Mouse (Mus musculus) MEL (cell line): Measurements from ENCODE around the gene Inpp5d. TPM values are rescaled to one million over a fixed set of nuclear protein-coding genes. Genes with fewer than 3 reads are reported as not detected.
A peak's percentile ranks its signal among the peaks of the same experiment; 100 is the strongest.

Experiments
- DNase-seq: peaks from one replicate; pipeline ENCODE4 v3.0.0; 2011; ENCODE audit warnings: low read depth, low spot score
- H3K27ac ChIP-seq: 2 replicates; pipeline ENCODE4 v1.5.1; 2012; ENCODE audit warnings: low read depth, mild to moderate bottlenecking, control low read depth, low read length, moderate library complexity; ENCODE audit not compliant: control insufficient read depth
- H3K27me3 ChIP-seq, 2 experiments: fragments of 150-350 bp in 1 of 2; sonication (generic) in 1 of 2; 2 replicates each; pipeline ENCODE4 v1.6.1; 2012; ENCODE audit warnings: low read length in 2 of 2, mild to moderate bottlenecking in 2 of 2, improper control_type of control experiment in 1 of 2, moderate library complexity in 1 of 2; ENCODE audit not compliant: insufficient read depth in 2 of 2, control insufficient read depth in 1 of 2
- H3K36me3 ChIP-seq, 2 experiments: 2 replicates each; pipeline ENCODE4 v1.6.1; 2012 to 2014; ENCODE audit warnings: low read length in 2 of 2, improper control_type of control experiment in 1 of 2, inconsistent platforms in 1 of 2, mild to moderate bottlenecking in 1 of 2; ENCODE audit not compliant: insufficient read depth in 2 of 2, control insufficient read depth in 1 of 2
- H3K4me1 ChIP-seq, 2 experiments: fragments of 150-350 bp in 1 of 2; sonication (generic) in 1 of 2; 2 replicates each; pipeline ENCODE4 v1.6.1; 2012; ENCODE audit warnings: low read length in 2 of 2, improper control_type of control experiment in 1 of 2, mild to moderate bottlenecking in 1 of 2; ENCODE audit not compliant: insufficient read depth in 2 of 2, control insufficient read depth in 1 of 2
- H3K4me3 ChIP-seq, 2 experiments: fragments of 150-350 bp in 1 of 2; sonication (generic) in 1 of 2; 2 replicates each; pipeline ENCODE4 v1.5.1; 2012; ENCODE audit warnings: low read depth in 2 of 2, low read length in 2 of 2, mild to moderate bottlenecking in 2 of 2, moderate library complexity in 2 of 2, control low read depth in 1 of 2, improper control_type of control experiment in 1 of 2; ENCODE audit not compliant: control insufficient read depth in 1 of 2, insufficient read depth in 1 of 2
- H3K79me2 ChIP-seq: 2 replicates; pipeline ENCODE4 v1.6.1; 2012; ENCODE audit warnings: mild to moderate bottlenecking, low read length, moderate library complexity; ENCODE audit not compliant: control insufficient read depth, poor library complexity, insufficient read depth
- H3K9ac ChIP-seq: 2 replicates; pipeline ENCODE4 v1.6.1; 2012; ENCODE audit warnings: low read depth, mild to moderate bottlenecking, control low read depth, low read length, moderate library complexity; ENCODE audit not compliant: control insufficient read depth, poor library complexity, severe bottlenecking
- H3K9me3 ChIP-seq: fragments of 150-350 bp; sonication (generic); replicated peaks from 2 replicates; pipeline ENCODE4 v1.6.1; 2012; ENCODE audit warnings: mild to moderate bottlenecking, low read length, improper control_type of control experiment, moderate library complexity; ENCODE audit not compliant: insufficient read depth
- CHD1 ChIP-seq: IDR thresholded peaks from 2 replicates; pipeline ENCODE4 v1.6.1; 2012; ENCODE audit warnings: low read depth, mild to moderate bottlenecking, inconsistent platforms, low read length, improper control_type of control experiment
- CTCF ChIP-seq, 3 experiments: IDR thresholded peaks in 2 of 3; conservative IDR thresholded peaks in 1 of 3; 2 replicates each; pipeline ENCODE4 v1.5.1; 2011 to 2012; ENCODE audit warnings: low read length in 3 of 3, low read depth in 2 of 3, mild to moderate bottlenecking in 2 of 3, improper control_type of control experiment in 1 of 3, inconsistent platforms in 1 of 3, mixed read lengths in 1 of 3, moderate library complexity in 1 of 3; ENCODE audit not compliant: control insufficient read depth in 1 of 3, insufficient read depth in 1 of 3, poor library complexity in 1 of 3, severe bottlenecking in 1 of 3
- EP300 ChIP-seq, 2 experiments: IDR thresholded peaks; 2 replicates each; pipeline ENCODE4 v1.6.1; 2011; ENCODE audit warnings: improper control_type of control experiment in 2 of 2, low read length in 2 of 2, low read depth in 1 of 2, mild to moderate bottlenecking in 1 of 2
- ETS1 ChIP-seq: IDR thresholded peaks from 2 replicates; pipeline ENCODE4 v1.6.1; 2012; ENCODE audit warnings: low read depth, mild to moderate bottlenecking, inconsistent platforms, low read length, improper control_type of control experiment, moderate library complexity
- GABPA ChIP-seq: IDR thresholded peaks from 2 replicates; pipeline ENCODE4 v1.6.1; 2012; ENCODE audit warnings: low read depth, mild to moderate bottlenecking, inconsistent platforms, low read length, improper control_type of control experiment, moderate library complexity
- GATA1 ChIP-seq: IDR thresholded peaks from 2 replicates; pipeline ENCODE4 v1.6.1; 2011; ENCODE audit warnings: low read depth, low read length, improper control_type of control experiment
- HCFC1 ChIP-seq: IDR thresholded peaks from 2 replicates; pipeline ENCODE4 v1.6.1; 2012; ENCODE audit warnings: low read depth, mild to moderate bottlenecking, inconsistent platforms, low read length, improper control_type of control experiment, moderate library complexity
- MAFK ChIP-seq: IDR thresholded peaks from 2 replicates; pipeline ENCODE4 v1.6.1; 2011; ENCODE audit warnings: low read depth, mild to moderate bottlenecking, low read length, improper control_type of control experiment, borderline replicate concordance
- MAX ChIP-seq: IDR thresholded peaks from 2 replicates; pipeline ENCODE4 v1.6.1; 2011; ENCODE audit warnings: low read length, improper control_type of control experiment
- MYB ChIP-seq: IDR thresholded peaks from 2 replicates; pipeline ENCODE4 v1.6.1; 2011; ENCODE audit warnings: mild to moderate bottlenecking, low read depth, low read length, improper control_type of control experiment
- NELFE ChIP-seq: IDR thresholded peaks from 2 replicates; pipeline ENCODE4 v1.6.1; 2011; ENCODE audit warnings: low read depth, low read length, improper control_type of control experiment
- NRF1 ChIP-seq: IDR thresholded peaks from 2 replicates; pipeline ENCODE4 v1.6.1; 2014; ENCODE audit warnings: low read depth, mild to moderate bottlenecking, inconsistent platforms, low read length, improper control_type of control experiment, moderate library complexity; ENCODE audit not compliant: poor library complexity, insufficient read depth, severe bottlenecking
- POLR2A ChIP-seq, 2 experiments: IDR thresholded peaks; 2 replicates each; pipeline ENCODE4 v1.6.1; 2011 to 2012; ENCODE audit warnings: low read length in 2 of 2, mild to moderate bottlenecking in 2 of 2, control low read depth in 1 of 2, improper control_type of control experiment in 1 of 2, low read depth in 1 of 2, moderate library complexity in 1 of 2; ENCODE audit not compliant: control insufficient read depth in 1 of 2, insufficient read depth in 1 of 2, poor library complexity in 1 of 2
- POLR2AphosphoS5 ChIP-seq: IDR thresholded peaks from 2 replicates; pipeline ENCODE4 v1.6.1; 2012; ENCODE audit warnings: low read depth, borderline replicate concordance, mild to moderate bottlenecking, inconsistent platforms, low read length, moderate library complexity, mixed read lengths
- RAD21 ChIP-seq: IDR thresholded peaks from 2 replicates; pipeline ENCODE4 v1.6.1; 2011; ENCODE audit warnings: mild to moderate bottlenecking, low read depth, low read length, improper control_type of control experiment
- SIN3A ChIP-seq: IDR thresholded peaks from 2 replicates; pipeline ENCODE4 v1.6.1; 2012; ENCODE audit warnings: low read length, improper control_type of control experiment, inconsistent platforms
- TAL1 ChIP-seq: IDR thresholded peaks from 2 replicates; pipeline ENCODE4 v1.6.1; 2012; ENCODE audit warnings: mild to moderate bottlenecking, inconsistent platforms, low read length, moderate library complexity, mixed read lengths
- UBTF ChIP-seq: IDR thresholded peaks from 2 replicates; pipeline ENCODE4 v1.6.1; 2012; ENCODE audit warnings: low read depth, mild to moderate bottlenecking, inconsistent platforms, low read length, improper control_type of control experiment, moderate library complexity, borderline replicate concordance; ENCODE audit not compliant: insufficient read depth
- USF1 ChIP-seq: IDR thresholded peaks from 2 replicates; pipeline ENCODE4 v1.6.1; 2014; ENCODE audit warnings: low read depth, mild to moderate bottlenecking, inconsistent platforms, low read length, improper control_type of control experiment, moderate library complexity
- polyA plus RNA-seq, 2 experiments: library from polyadenylated mRNA; stranded (reverse) in 1 of 2; unstranded in 1 of 2; fragments of >175 nt in 1 of 2; fragments of >200 nt in 1 of 2; gene quantifications; 2 replicates each; pipeline versions ENCODE4 v1.2.1 to v1.2.4; 2012; ENCODE audit warnings: low replicate concordance in 2 of 2, low read depth in 1 of 2; ENCODE audit not compliant: insufficient read length in 2 of 2, insufficient read depth in 1 of 2, missing spikeins in 1 of 2
- total RNA-seq: library from RNA; depleted of rRNA; stranded (reverse); fragments of 300-350 nt; gene quantifications from 2 replicates; pipeline ENCODE4 v1.2.3, GENCODE M21; 2012

Inpp5d gene
- total and polyA plus RNA-seq, 3 experiments = 69.4 to 71.3 TPM; not detected in 1

DNA sequence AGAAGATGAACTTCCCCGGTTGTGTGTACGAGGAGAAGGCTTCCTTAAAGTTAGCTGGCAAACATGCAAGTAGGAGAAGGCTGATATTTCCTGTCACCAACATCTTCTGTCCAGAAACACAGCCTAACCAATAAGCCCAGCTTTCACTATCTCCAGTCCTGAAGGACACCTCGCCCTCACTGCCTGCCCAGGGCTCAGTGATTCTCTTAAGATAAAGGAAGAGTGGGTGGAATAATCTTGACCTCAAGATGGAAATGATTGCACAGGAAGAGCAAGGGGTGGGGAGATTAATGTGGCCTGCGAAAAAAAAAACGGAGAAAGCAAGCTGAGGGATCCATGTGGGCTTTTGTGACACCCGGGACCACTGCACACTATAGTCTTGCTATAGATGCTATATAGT, 25.6 kb downstream of the Inpp5d start (continued):
- TF ChIP-seq GABPA (no peak), TAL1 (no peak), CHD1 (no peak), CTCF (IDR thresholded peaks at IDR 0.05 in 2 of 3, conservative IDR thresholded peaks at IDR 0.05 in 1 of 3; ENCODE audit: control insufficient read depth in 1 of 3, insufficient read depth in 1 of 3, low read depth in 2 of 3, low read length in 3 of 3, poor library complexity in 1 of 3, severe bottlenecking in 1 of 3) (no peak), POLR2AphosphoS5 (no peak), RAD21 (no peak), MAX (no peak), UBTF (no peak), NELFE (no peak)

DNA sequence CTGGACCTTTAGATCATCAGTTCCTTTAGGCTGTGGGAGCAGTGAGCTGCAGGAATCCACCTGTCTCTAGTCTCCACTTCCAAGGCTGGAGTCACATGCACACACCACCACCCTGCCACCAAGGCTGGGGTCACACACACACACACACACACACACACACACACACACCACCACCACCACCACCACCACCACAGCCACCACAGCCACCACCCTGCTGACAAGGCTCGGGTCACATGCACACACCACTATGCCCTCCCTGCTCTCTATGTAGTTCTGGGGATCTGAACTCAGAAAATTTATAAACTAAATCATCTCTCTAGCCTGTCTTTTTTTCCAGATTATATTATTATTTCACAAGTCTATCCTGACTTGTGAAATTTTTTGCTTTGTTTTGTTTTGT, 27.7 kb downstream of the Inpp5d start:
- H3K36me3 ChIP-seq = peaks cover 0 to 78% of the 10 kb centered on the region in 2 experiments; a peak in 2 of 4 replicates
- no peaks in the 10 kb centered on the region for H3K27me3 ChIP-seq
- peaks cover 7% of the 10 kb centered on the region for H3K79me2 ChIP-seq
- TF ChIP-seq MYB = no peak
- peak; percentile 74 for TF ChIP-seq USF1
- TF ChIP-seq ETS1 = 0 out of 2 replicates have a peak, but pooled peaks have one; percentile 13
- H3K27ac ChIP-seq = peak overlapping the region; percentile 80
- H3K4me1 ChIP-seq = peaks cover 32 to 64% of the 10 kb centered on the region in 2 experiments
- H3K4me3 ChIP-seq = no peak overlapping the region
- no peak for DNase-seq
- no peak overlapping the region for H3K9ac ChIP-seq
- H3K9me3 ChIP-seq = no peaks in the 10 kb centered on the region

DNA sequence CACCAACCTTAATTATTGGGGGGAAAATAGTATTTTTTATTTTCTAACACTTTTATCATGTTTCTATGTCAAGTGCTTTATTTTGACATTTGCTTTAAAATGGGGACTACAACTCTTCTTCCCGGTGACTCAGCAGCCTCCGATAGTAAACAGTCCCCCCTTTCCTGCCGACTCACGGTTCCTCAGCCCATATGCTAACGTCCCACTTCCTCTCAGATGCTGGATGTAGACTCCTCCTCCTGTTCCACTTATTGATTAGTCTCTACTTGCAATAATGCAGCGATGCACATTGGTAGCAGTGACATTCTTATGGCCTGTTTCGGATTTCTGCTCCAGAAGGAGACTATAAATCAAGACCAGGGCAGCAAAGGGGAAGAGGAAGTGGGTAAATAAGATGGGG, 28.5 kb downstream of the Inpp5d start:
- Histone ChIP-seq H3K36me3 (peaks cover 0 to 77% of the 10 kb centered on the region in 2 experiments; a peak in 2 of 4 replicates), H3K4me3 (no peak overlapping the region), H3K9me3 (no peaks in the 10 kb centered on the region), H3K27ac (peak overlapping the region; percentile 80), H3K79me2 (peaks cover 7% of the 10 kb centered on the region), H3K4me1 (peaks cover 32 to 64% of the 10 kb centered on the region in 2 experiments), H3K27me3 (no peaks in the 10 kb centered on the region), H3K9ac (no peak overlapping the region)
- TF ChIP-seq CHD1 = 0 out of 2 replicates have a peak, but pooled peaks have one; percentile 57
- peak; percentile 36 to 57; a peak in 3 of 4 replicates for TF ChIP-seq EP300 (IDR thresholded peaks at IDR 0.05; ENCODE audit: low read depth in 1 of 2, low read length in 2 of 2)
- TF ChIP-seq GABPA = peak; percentile 17; the same call in 1 of the 2 replicates
- no peak for TF ChIP-seq POLR2A (IDR thresholded peaks at IDR 0.05; ENCODE audit: control insufficient read depth in 1 of 2, insufficient read depth in 1 of 2, low read depth in 1 of 2, low read length in 2 of 2, poor library complexity in 1 of 2)
- TF ChIP-seq HCFC1 = 0 out of 2 replicates have a peak, but pooled peaks have one; percentile 10
- TF ChIP-seq MAFK = peak; percentile 68
- TF ChIP-seq NRF1 = no peak
- peak; percentile 53; the same call in 1 of the 2 replicates for TF ChIP-seq SIN3A
- no peak for TF ChIP-seq GATA1
- peak; percentile 80; the same call in 1 of the 2 replicates for TF ChIP-seq ETS1
- DNase-seq = peak; percentile 78
